Mouse (Mus musculus) forebrain, embryonic 11.5 days (tissue): ENCODE measurements at regions not wholly inside any gene's neighbourhood (a gene's known extent, or its start where the extent isn't known, plus 50 kb on each side); places are given as distances from the start of the nearest gene placed in this dataset.

ENCODE experiments used
- ATAC-seq: fragments of 200-750 bp; cut with Nextera tagmentation; replicated peaks from 2 replicates; pipeline ENCODE4 v1.8.0; 2017; ENCODE audit warnings: moderate TSS enrichment; ENCODE audit not compliant: low FRiP score
- DNase-seq: peaks from one replicate; pipeline ENCODE4 v3.0.0-alpha.2; 2017; ENCODE audit warnings: low spot score
- H3K27ac ChIP-seq: fragments of 300-500 bp; sonication (generic); 2 replicates; pipeline ENCODE4 v1.5.1; 2014; ENCODE audit warnings: low read depth, low read length
- H3K27me3 ChIP-seq: fragments of 300-500 bp; sonication (generic); 2 replicates; pipeline ENCODE4 v1.6.1; 2014; ENCODE audit warnings: mild to moderate bottlenecking, low read length, mixed read lengths; ENCODE audit not compliant: control insufficient read depth, insufficient read depth
- H3K36me3 ChIP-seq: fragments of 300-500 bp; sonication (generic); 2 replicates; pipeline ENCODE4 v1.6.1; 2014; ENCODE audit warnings: mild to moderate bottlenecking, low read length, moderate library complexity, mixed read lengths; ENCODE audit not compliant: control insufficient read depth, insufficient read depth
- H3K4me1 ChIP-seq: fragments of 300-500 bp; sonication (generic); replicated peaks from 2 replicates; pipeline ENCODE4 v1.6.1; 2014; ENCODE audit warnings: low read length, mixed read lengths; ENCODE audit not compliant: control insufficient read depth, insufficient read depth
- H3K4me2 ChIP-seq: fragments of 300-500 bp; sonication (generic); 2 replicates; pipeline ENCODE4 v1.6.1; 2014; ENCODE audit warnings: low read depth, mild to moderate bottlenecking, low read length, moderate library complexity, mixed read lengths; ENCODE audit not compliant: severe bottlenecking
- H3K4me3 ChIP-seq: fragments of 300-500 bp; sonication (generic); 2 replicates; pipeline ENCODE4 v1.5.1; 2014; ENCODE audit warnings: low read depth, low read length
- H3K9ac ChIP-seq: fragments of 300-500 bp; sonication (generic); 2 replicates; pipeline ENCODE4 v1.6.1; 2014; ENCODE audit warnings: low read length
- H3K9me3 ChIP-seq: fragments of 300-500 bp; sonication (generic); 2 replicates; pipeline ENCODE4 v1.6.1; 2016; ENCODE audit warnings: low read length, mixed read lengths; ENCODE audit not compliant: control insufficient read depth
- WGBS: fragments of 180-500 bp; shearing (Covaris S2); extraction: QIAGEN DNeasy Blood & Tissue Kit; methylation state at CpG from one replicate; pipeline ENCODE4 v1.1.7; 2014; 5-methylcytosine and 5-hydroxymethylcytosine counted together

GRCm38 (mm10) chr7:138501347-138502014 is 104.0 kb upstream of the Tcerg1l start:
- H3K4me1 ChIP-seq = no peaks in the 10 kb centered on the region
- H3K36me3 ChIP-seq = no peaks in the 10 kb centered on the region
- no peak overlapping the region for H3K4me2 ChIP-seq
- DNase-seq (no peak), ATAC-seq (peak; percentile 36; the same call in 1 of the 2 replicates)
- 74% methylated on average over 14 of the region's 14 CpGs for WGBS
- H3K27ac ChIP-seq = no peak overlapping the region
- H3K27me3 ChIP-seq = no peaks in the 10 kb centered on the region
- no peak overlapping the region for H3K4me3 ChIP-seq
- no peak overlapping the region for H3K9ac ChIP-seq
- H3K9me3 ChIP-seq = no peaks in the 10 kb centered on the region

- no peak for DNase-seq
- Histone ChIP-seq H3K9me3 (no peaks in the 10 kb centered on the region), H3K4me2 (no peak overlapping the region), H3K4me3 (no peak overlapping the region), H3K27ac (no peak overlapping the region), H3K36me3 (no peaks in the 10 kb centered on the region), H3K4me1 (no peaks in the 10 kb centered on the region), H3K27me3 (no peaks in the 10 kb centered on the region), H3K9ac (no peak overlapping the region)
- WGBS = 80% methylated on average over 2 of the region's 2 CpGs
- no peak for ATAC-seq
Measured at GRCm38 (mm10) chr7:138497771-138498170, 100.2 kb upstream of the Tcerg1l start.

- Histone ChIP-seq H3K27ac (no peak overlapping the region), H3K4me2 (no peak overlapping the region), H3K9ac (no peak overlapping the region), H3K36me3 (no peaks in the 10 kb centered on the region), H3K27me3 (no peaks in the 10 kb centered on the region), H3K9me3 (no peaks in the 10 kb centered on the region), H3K4me3 (no peak overlapping the region), H3K4me1 (no peaks in the 10 kb centered on the region)
- 58% methylated on average over 6 of the region's 6 CpGs for WGBS
- no peak for ATAC-seq
- DNase-seq = peak; percentile 57
Measured at GRCm38 (mm10) chr7:138497202-138497601, 99.7 kb upstream of the Tcerg1l start.

GRCm38 (mm10) chr7:138493661-138494060 is 96.1 kb upstream of the Tcerg1l start:
- H3K4me2 ChIP-seq = no peak overlapping the region
- no peak overlapping the region for H3K27ac ChIP-seq
- no peaks in the 10 kb centered on the region for H3K9me3 ChIP-seq
- H3K9ac ChIP-seq = no peak overlapping the region
- DNase-seq (no peak), ATAC-seq (no peak)
- no peaks in the 10 kb centered on the region for H3K4me1 ChIP-seq
- H3K27me3 ChIP-seq = no peaks in the 10 kb centered on the region
- H3K36me3 ChIP-seq = no peaks in the 10 kb centered on the region
- 82% methylated on average over 4 of the region's 4 CpGs for WGBS
- no peak overlapping the region for H3K4me3 ChIP-seq

GRCm38 (mm10) chr7:138492261-138492660 is 94.7 kb upstream of the Tcerg1l start:
- no peaks in the 10 kb centered on the region for H3K9me3 ChIP-seq
- no peak overlapping the region for H3K4me3 ChIP-seq
- H3K9ac ChIP-seq = no peak overlapping the region
- H3K27ac ChIP-seq = no peak overlapping the region
- DNase-seq = no peak
- no peaks in the 10 kb centered on the region for H3K27me3 ChIP-seq
- no peak for ATAC-seq
- WGBS = 82% methylated on average over 5 of the region's 5 CpGs
- H3K4me2 ChIP-seq = no peak overlapping the region
- H3K4me1 ChIP-seq = no peaks in the 10 kb centered on the region
- no peaks in the 10 kb centered on the region for H3K36me3 ChIP-seq

- WGBS = 83% methylated on average over 2 of the region's 2 CpGs
Measured at GRCm38 (mm10) chr7:138489471-138489870, 91.9 kb upstream of the Tcerg1l start.

GRCm38 (mm10) chr7:138488201-138488720 is 90.7 kb upstream of the Tcerg1l start:
- no peak overlapping the region for H3K4me2 ChIP-seq
- ATAC-seq = no peak
- no peak overlapping the region for H3K4me3 ChIP-seq
- DNase-seq = no peak
- no peaks in the 10 kb centered on the region for H3K4me1 ChIP-seq
- H3K36me3 ChIP-seq = no peaks in the 10 kb centered on the region
- no peaks in the 10 kb centered on the region for H3K9me3 ChIP-seq
- no peak overlapping the region for H3K27ac ChIP-seq
- WGBS = 82% methylated on average over 3 of the region's 3 CpGs
- no peaks in the 10 kb centered on the region for H3K27me3 ChIP-seq
- no peak overlapping the region for H3K9ac ChIP-seq

More at GRCm38 (mm10) chr7:138489471-138489870, 91.9 kb upstream of the Tcerg1l start:
- DNase-seq = no peak
- Histone ChIP-seq H3K4me3 (no peak overlapping the region), H3K9me3 (no peaks in the 10 kb centered on the region), H3K9ac (no peak overlapping the region), H3K4me2 (no peak overlapping the region), H3K27me3 (no peaks in the 10 kb centered on the region), H3K36me3 (no peaks in the 10 kb centered on the region), H3K4me1 (no peaks in the 10 kb centered on the region), H3K27ac (no peak overlapping the region)
- ATAC-seq = no peak

- Histone ChIP-seq H3K9ac (no peak overlapping the region), H3K4me3 (no peak overlapping the region), H3K36me3 (no peaks in the 10 kb centered on the region), H3K4me2 (no peak overlapping the region), H3K27ac (no peak overlapping the region), H3K4me1 (no peaks in the 10 kb centered on the region), H3K27me3 (no peaks in the 10 kb centered on the region), H3K9me3 (no peaks in the 10 kb centered on the region)
- ATAC-seq = no peak
- 70% methylated on average over 2 of the region's 2 CpGs for WGBS
- DNase-seq = no peak
Measured at GRCm38 (mm10) chr7:138472891-138473455, 75.4 kb upstream of the Tcerg1l start.

GRCm38 (mm10) chr7:138472371-138472770 is 74.8 kb upstream of the Tcerg1l start:
- Histone ChIP-seq H3K9ac (no peak overlapping the region), H3K4me3 (no peak overlapping the region), H3K27me3 (no peaks in the 10 kb centered on the region), H3K27ac (no peak overlapping the region), H3K9me3 (no peaks in the 10 kb centered on the region), H3K4me1 (no peaks in the 10 kb centered on the region), H3K36me3 (no peaks in the 10 kb centered on the region), H3K4me2 (no peak overlapping the region)
- no peak for ATAC-seq
- DNase-seq = no peak
- 86% methylated on average over 5 of the region's 5 CpGs for WGBS
